Mouse (Mus musculus) forebrain, embryonic 14.5 days (tissue): ENCODE data around the gene Spaca6. TPM values are rescaled to one million over a fixed set of nuclear protein-coding genes. Genes with fewer than 3 reads are reported as not detected.

Experiments used
- ATAC-seq: fragments of 200-750 bp; cut with Nextera tagmentation; 2 replicates; pipeline ENCODE4 v1.8.0; 2017; ENCODE audit warnings: mild to moderate bottlenecking, moderate library complexity
- DNase-seq: peaks from one replicate; pipeline ENCODE4 v3.0.0-alpha.2; 2015; ENCODE audit warnings: low spot score
- H3K27ac ChIP-seq: fragments of 300-500 bp; sonication (generic); 2 replicates; pipeline ENCODE4 v1.5.1; 2014; ENCODE audit warnings: low read depth, mild to moderate bottlenecking, control low read depth, low read length, moderate library complexity
- H3K27me3 ChIP-seq: fragments of 300-500 bp; sonication (generic); replicated peaks from 2 replicates; pipeline ENCODE4 v1.6.1; 2014; ENCODE audit warnings: low read length, control low read depth, mixed read lengths; ENCODE audit not compliant: control insufficient read depth, insufficient read depth
- H3K36me3 ChIP-seq: fragments of 300-500 bp; sonication (generic); 2 replicates; pipeline ENCODE4 v1.6.1; 2014; ENCODE audit warnings: low read length, control low read depth; ENCODE audit not compliant: control insufficient read depth, insufficient read depth
- H3K4me1 ChIP-seq: fragments of 300-500 bp; sonication (generic); 2 replicates; pipeline ENCODE4 v1.6.1; 2014; ENCODE audit warnings: antibody characterized with exemption, low read length, control low read depth; ENCODE audit not compliant: control insufficient read depth, insufficient read depth
- H3K4me2 ChIP-seq: fragments of 300-500 bp; sonication (generic); 2 replicates; pipeline ENCODE4 v1.6.1; 2014; ENCODE audit warnings: mild to moderate bottlenecking, control low read depth, low read length
- H3K4me3 ChIP-seq: fragments of 300-500 bp; sonication (generic); 2 replicates; pipeline ENCODE4 v1.5.1; 2014; ENCODE audit warnings: low read depth, low read length, control low read depth
- H3K9ac ChIP-seq: fragments of 300-500 bp; sonication (generic); 2 replicates; pipeline ENCODE4 v1.6.1; 2014; ENCODE audit warnings: mild to moderate bottlenecking, low read length, control low read depth, moderate library complexity
- H3K9me3 ChIP-seq: fragments of 300-500 bp; sonication (generic); replicated peaks from 2 replicates; pipeline ENCODE4 v1.6.1; 2016; ENCODE audit warnings: low read length, control low read depth, mixed read lengths; ENCODE audit not compliant: control insufficient read depth
- WGBS: fragments of 180-500 bp; shearing (Covaris S2); extraction: QIAGEN DNeasy Blood & Tissue Kit; methylation state at CpG from one replicate; pipeline ENCODE4 v1.1.7; 2014; 5-methylcytosine and 5-hydroxymethylcytosine counted together
- polyA plus RNA-seq: library from polyadenylated mRNA; unstranded; fragments of >200 nt; fragmentation: Nextera tagmentation; extraction: Ambion mirVana; gene quantifications from 2 replicates; pipeline ENCODE4 v1.2.1, GENCODE M21; 2014

Spaca6 gene
- polyA plus RNA-seq, 1 experiment from 2014 or later = 5.6 TPM

DNA sequence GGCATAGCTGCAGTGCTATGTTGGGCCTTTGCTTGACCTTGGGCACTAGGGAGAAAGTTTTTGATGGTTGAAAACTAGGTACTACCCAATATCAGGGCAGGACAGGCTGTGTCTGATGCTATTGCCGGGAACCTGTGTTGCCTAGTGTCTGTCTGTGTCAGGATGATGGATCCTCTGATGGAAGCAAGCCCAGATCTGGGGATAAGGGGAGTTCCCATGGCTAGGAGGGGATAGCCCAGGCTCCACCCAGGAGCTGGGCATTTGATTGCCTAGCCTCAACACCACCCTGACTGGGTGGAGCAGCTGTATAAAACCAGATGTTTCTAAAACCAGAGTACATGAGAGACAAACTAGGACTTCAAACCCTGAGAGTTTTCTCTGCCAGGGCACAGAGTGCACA, 29.7 kb downstream of the Spaca6 start:
- Histone ChIP-seq H3K27ac (no peak overlapping the region), H3K9me3 (no peaks in the 10 kb centered on the region), H3K36me3 (no peaks in the 10 kb centered on the region), H3K27me3 (no peaks in the 10 kb centered on the region), H3K4me1 (no peaks in the 10 kb centered on the region), H3K9ac (no peak overlapping the region), H3K4me3 (no peak overlapping the region), H3K4me2 (no peak overlapping the region)
- DNase-seq (no peak), ATAC-seq (no peak)
- WGBS = 86% methylated on average over 1 of the region's 1 CpGs

- Histone ChIP-seq H3K9ac (no peak overlapping the region), H3K4me1 (no peaks in the 10 kb centered on the region), H3K36me3 (no peaks in the 10 kb centered on the region), H3K4me2 (no peak overlapping the region), H3K27me3 (no peaks in the 10 kb centered on the region), H3K9me3 (no peaks in the 10 kb centered on the region), H3K4me3 (no peak overlapping the region), H3K27ac (no peak overlapping the region)
- DNase-seq (no peak), ATAC-seq (no peak)
- WGBS = 92% methylated on average over 1 of the region's 1 CpGs
Observed at GRCm38 (mm10) chr17:17857446-17857845, 30.5 kb downstream of the Spaca6 start.

- WGBS = 89% methylated on average over 3 of the region's 3 CpGs
- no peak overlapping the region for H3K4me2 ChIP-seq
- ATAC-seq = no peak
Observed at GRCm38 (mm10) chr17:17860110-17860509, 33.2 kb downstream of the Spaca6 start.

GRCm38 (mm10) chr17:17862360-17862759, 35.4 kb downstream of the Spaca6 start:
- no peaks in the 10 kb centered on the region for H3K9me3 ChIP-seq
- H3K27me3 ChIP-seq = no peaks in the 10 kb centered on the region
- DNase-seq (no peak), ATAC-seq (no peak)
- no peak overlapping the region for H3K4me2 ChIP-seq
- no peaks in the 10 kb centered on the region for H3K36me3 ChIP-seq
- H3K4me1 ChIP-seq = no peaks in the 10 kb centered on the region
- no peak overlapping the region for H3K27ac ChIP-seq
- no peak overlapping the region for H3K4me3 ChIP-seq
- WGBS = 45% methylated on average over 1 of the region's 1 CpGs
- H3K9ac ChIP-seq = no peak overlapping the region

More at GRCm38 (mm10) chr17:17860110-17860509, 33.2 kb downstream of the Spaca6 start:
- H3K27ac ChIP-seq = no peak overlapping the region
- no peaks in the 10 kb centered on the region for H3K9me3 ChIP-seq
- no peak overlapping the region for H3K4me3 ChIP-seq
- no peak for DNase-seq
- no peaks in the 10 kb centered on the region for H3K36me3 ChIP-seq
- H3K4me1 ChIP-seq = no peaks in the 10 kb centered on the region
- no peak overlapping the region for H3K9ac ChIP-seq
- no peaks in the 10 kb centered on the region for H3K27me3 ChIP-seq

- ATAC-seq (no peak), DNase-seq (no peak)
- no peaks in the 10 kb centered on the region for H3K9me3 ChIP-seq
- no peaks in the 10 kb centered on the region for H3K4me1 ChIP-seq
- no peaks in the 10 kb centered on the region for H3K36me3 ChIP-seq
- H3K4me3 ChIP-seq = no peak overlapping the region
- 53% methylated on average over 2 of the region's 2 CpGs for WGBS
- no peak overlapping the region for H3K9ac ChIP-seq
- H3K27me3 ChIP-seq = no peaks in the 10 kb centered on the region
- H3K4me2 ChIP-seq = no peak overlapping the region
- H3K27ac ChIP-seq = no peak overlapping the region
Observed at GRCm38 (mm10) chr17:17865168-17865567, 38.2 kb downstream of the Spaca6 start.

DNA sequence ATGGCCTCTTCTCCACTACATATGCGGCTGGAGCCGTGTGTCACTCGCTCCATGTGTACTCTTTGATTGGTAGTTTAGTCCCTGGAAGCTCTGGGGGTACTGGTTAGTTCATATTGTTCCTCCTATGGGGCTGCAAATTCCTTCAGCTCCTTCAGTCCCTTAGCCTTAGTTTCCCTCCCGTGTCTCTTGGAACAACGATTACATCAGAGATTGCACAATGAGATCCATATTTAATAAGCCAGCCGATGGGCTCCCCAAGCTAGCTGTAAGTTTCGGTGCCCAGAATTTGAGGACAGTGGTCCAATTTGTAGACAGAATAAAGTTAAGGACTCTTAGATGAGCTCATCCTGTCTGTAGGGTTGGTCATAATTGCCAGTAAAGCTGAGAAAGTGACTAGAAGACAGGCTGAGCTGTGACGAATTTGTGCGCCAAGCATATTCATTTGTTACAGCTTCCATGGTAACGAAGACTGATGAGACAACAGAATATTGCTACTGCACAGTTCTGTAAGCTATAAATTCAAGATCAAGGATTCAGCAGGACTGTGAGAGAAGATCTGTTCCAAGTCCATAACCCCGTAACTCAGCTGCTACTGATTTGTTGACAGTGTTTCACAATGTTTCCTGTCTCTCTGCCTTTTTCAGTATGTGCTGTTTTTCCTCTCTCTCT, 40.0 kb downstream of the Spaca6 start:
- no peak for DNase-seq
- no peak overlapping the region for H3K9ac ChIP-seq
- no peaks in the 10 kb centered on the region for H3K9me3 ChIP-seq
- no peaks in the 10 kb centered on the region for H3K4me1 ChIP-seq
- H3K36me3 ChIP-seq = no peaks in the 10 kb centered on the region
- H3K27ac ChIP-seq = no peak overlapping the region
- ATAC-seq = no peak
- H3K4me3 ChIP-seq = no peak overlapping the region
- H3K4me2 ChIP-seq = no peak overlapping the region
- 91% methylated on average over 11 of the region's 11 CpGs for WGBS
- no peaks in the 10 kb centered on the region for H3K27me3 ChIP-seq

DNA sequence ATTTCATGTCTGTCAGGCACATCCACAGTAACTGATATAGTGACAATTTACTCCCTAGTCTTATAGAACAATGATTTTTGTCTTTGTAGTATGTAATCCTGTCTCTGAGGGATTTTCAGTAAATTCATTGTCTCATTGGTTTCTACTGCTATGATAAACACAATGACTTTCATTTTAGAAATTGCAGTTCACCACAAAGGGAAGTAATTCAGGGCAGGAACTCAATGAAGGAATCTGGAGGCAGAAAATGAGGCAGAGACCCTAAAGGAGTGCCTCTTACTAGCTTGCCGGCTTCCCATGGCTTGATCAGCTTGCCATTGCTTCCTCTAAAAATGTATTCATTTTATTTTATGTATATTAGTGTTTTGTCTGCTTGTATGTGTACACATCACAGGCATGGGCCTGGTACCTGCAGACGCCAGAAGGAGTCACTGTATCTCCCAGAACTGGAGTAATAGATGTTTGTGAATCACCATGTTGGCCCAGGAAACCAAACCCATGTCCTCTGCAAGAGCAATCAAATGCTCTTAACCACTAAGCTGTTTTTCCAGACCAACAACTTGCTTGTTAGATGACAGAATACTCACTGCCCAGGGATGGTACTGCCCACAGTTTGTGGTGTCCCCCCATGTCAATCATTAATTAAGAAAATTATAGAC, 44.1 kb downstream of the Spaca6 start:
- ATAC-seq = no peak
- Histone ChIP-seq H3K4me3 (no peak overlapping the region), H3K9ac (no peak overlapping the region), H3K27me3 (no peaks in the 10 kb centered on the region), H3K36me3 (no peaks in the 10 kb centered on the region), H3K27ac (no peak overlapping the region), H3K4me1 (no peaks in the 10 kb centered on the region), H3K9me3 (no peaks in the 10 kb centered on the region), H3K4me2 (no peak overlapping the region)
- DNase-seq = no peak
- WGBS = 83% methylated on average over 2 of the region's 2 CpGs

- no peaks in the 10 kb centered on the region for H3K27me3 ChIP-seq
- H3K9me3 ChIP-seq = no peaks in the 10 kb centered on the region
- H3K4me1 ChIP-seq = no peaks in the 10 kb centered on the region
- H3K9ac ChIP-seq = no peak overlapping the region
- H3K36me3 ChIP-seq = no peaks in the 10 kb centered on the region
- WGBS = 88% methylated on average over 2 of the region's 2 CpGs
- H3K4me3 ChIP-seq = no peak overlapping the region
- H3K4me2 ChIP-seq = no peak overlapping the region
- DNase-seq = no peak
- no peak overlapping the region for H3K27ac ChIP-seq
- ATAC-seq = no peak
Observed at GRCm38 (mm10) chr17:17871697-17872096, 44.7 kb downstream of the Spaca6 start.

DNA sequence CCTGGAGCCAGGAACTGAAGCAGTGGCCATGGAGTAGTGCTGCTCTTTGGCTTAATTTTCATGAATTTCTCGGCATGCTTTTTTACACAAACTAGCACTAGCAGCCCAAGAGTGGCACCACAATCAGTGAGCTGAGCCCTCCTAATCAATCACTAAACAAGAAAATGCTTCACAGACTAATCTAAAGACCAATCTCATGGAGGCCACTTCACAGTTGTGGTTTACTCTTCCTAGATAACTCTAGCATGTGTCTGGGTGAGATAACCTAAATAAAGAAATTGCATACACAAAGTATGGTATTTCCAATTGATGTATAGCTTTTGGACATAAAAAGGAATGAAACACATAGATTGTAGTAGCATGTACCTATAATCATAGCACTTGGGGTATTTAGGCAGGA, 52.4 kb downstream of the Spaca6 start:
- H3K4me2 ChIP-seq = no peak overlapping the region
- no peaks in the 10 kb centered on the region for H3K36me3 ChIP-seq
- DNase-seq = no peak
- H3K4me1 ChIP-seq = no peaks in the 10 kb centered on the region
- no peak overlapping the region for H3K9ac ChIP-seq
- H3K27me3 ChIP-seq = no peaks in the 10 kb centered on the region
- no peak for ATAC-seq
- H3K4me3 ChIP-seq = no peak overlapping the region
- no peak overlapping the region for H3K27ac ChIP-seq
- no peaks in the 10 kb centered on the region for H3K9me3 ChIP-seq
- WGBS = 80% methylated on average over 1 of the region's 1 CpGs
